ENCODE assay signal across 8 mouse cellular contexts in the genomic region with DNA sequence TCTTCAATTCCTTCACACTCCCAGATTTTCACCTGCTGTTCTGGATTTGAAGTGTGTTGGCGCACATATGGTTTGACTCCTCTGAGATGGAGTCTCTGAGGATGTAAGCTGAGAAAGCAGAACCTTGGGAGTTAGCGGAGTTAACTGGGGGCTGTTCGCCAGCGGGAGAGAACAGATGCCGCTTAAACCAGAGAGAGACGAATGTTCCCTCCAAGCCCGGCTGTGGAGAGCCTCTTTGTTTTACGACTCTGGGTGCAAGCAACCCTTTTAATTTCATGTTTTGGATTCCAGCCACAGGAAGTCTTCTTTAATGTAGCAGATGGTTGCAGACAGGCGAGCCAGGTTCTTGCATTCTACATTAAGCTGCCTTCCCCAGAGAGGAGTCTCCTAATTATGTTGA. TPM values are rescaled to one million over a fixed set of nuclear protein-coding genes. Genes with fewer than 3 reads are reported as not detected.
A peak's percentile ranks its signal among the peaks of the same experiment; 100 is the strongest.
DNase-seq lines count a peak whose midpoint lies in the region; ATAC-seq lines count a peak whose summit lies in the region.

No protein-coding gene starts in this region.

- peak; percentile 39 for DNase-seq in gastrocnemius, postnatal 14 days
- DNase-seq in gastrocnemius, adult 8-10 months (ENCODE audit: low spot score in 2 of 2), result no peak
- peak; percentile 94 for DNase-seq in brain, adult 2 months (ENCODE audit: low read depth, low spot score)
- peak; percentile 61 to 72 for DNase-seq in kidney, postnatal 4 days
- peak; percentile 35 for DNase-seq in thymus, postnatal 4 days
- no peak for DNase-seq in natural killer cell, adult 2 months (ENCODE audit: low spot score in 2 of 2)

- peaks cover 35% of the 10 kb centered on the region for H3K4me1 ChIP-seq in forebrain, embryonic 12.5 days
- H3K4me1 ChIP-seq in midbrain, embryonic 12.5 days, result peaks cover 37% of the 10 kb centered on the region

- H3K4me2 ChIP-seq in forebrain, embryonic 12.5 days, result 0 out of 2 replicates have a peak overlapping the region, but pooled peaks have one; percentile 24
- no peak overlapping the region for H3K4me2 ChIP-seq in midbrain, embryonic 12.5 days (replicated peaks)

- ATAC-seq in forebrain, embryonic 12.5 days (ENCODE audit: low FRiP score), result no peak
- no peak for ATAC-seq in midbrain, embryonic 12.5 days (ENCODE audit: low FRiP score, low read depth)

- WGBS in forebrain, embryonic 12.5 days, result 21% methylated on average over 9 of the region's 9 CpGs
- 28% methylated on average over 9 of the region's 9 CpGs for WGBS in midbrain, embryonic 12.5 days

- H3K27ac ChIP-seq in forebrain, embryonic 12.5 days, result peak overlapping the region; percentile 67
- peak overlapping the region; percentile 22; the same call in 1 of the 2 replicates for H3K27ac ChIP-seq in midbrain, embryonic 12.5 days (replicated peaks)

- no peaks in the 10 kb centered on the region for H3K27me3 ChIP-seq in forebrain, embryonic 12.5 days
- peaks cover 7% of the 10 kb centered on the region; the same call in 1 of the 2 replicates for H3K27me3 ChIP-seq in midbrain, embryonic 12.5 days

- H3K4me3 ChIP-seq in forebrain, embryonic 12.5 days (replicated peaks), result no peak overlapping the region
- no peak overlapping the region for H3K4me3 ChIP-seq in midbrain, embryonic 12.5 days

- no peaks in the 10 kb centered on the region for H3K9me3 ChIP-seq in forebrain, embryonic 12.5 days
- no peaks in the 10 kb centered on the region for H3K9me3 ChIP-seq in midbrain, embryonic 12.5 days

- H3K9ac ChIP-seq in forebrain, embryonic 12.5 days, result no peak overlapping the region
- H3K9ac ChIP-seq in midbrain, embryonic 12.5 days (replicated peaks), result 0 out of 2 replicates have a peak overlapping the region, but pooled peaks have one; percentile 4

- H3K36me3 ChIP-seq in forebrain, embryonic 12.5 days (replicated peaks), result no peaks in the 10 kb centered on the region
- H3K36me3 ChIP-seq in midbrain, embryonic 12.5 days, result no peaks in the 10 kb centered on the region

- intact Hi-C loops in gastrocnemius, postnatal 14 days (cut with DNase I; ENCODE audit: low total_unique reads), result no loop called here

RNA-seq across cellular contexts. Expression of gene Smad5, which starts 4.4 kb away (rescaled TPM):
- 10 to 100 TPM; 21.5 to 24.5 TPM for total RNA-seq in gastrocnemius, postnatal 14 days (2021)
- total RNA-seq in gastrocnemius, adult 8-10 months (2022), result 10 to 100 TPM; 17.7 to 24.1 (median 20.7) TPM
- 46.3 and 51.0 TPM in 2 replicates for polyA plus RNA-seq in forebrain, embryonic 12.5 days (2016; fragmentation: Nextera tagmentation; extraction: Ambion mirVana)
- 38.3 and 39.2 TPM in 2 replicates for polyA plus RNA-seq in midbrain, embryonic 12.5 days (2016; fragmentation: Nextera tagmentation; extraction: Ambion mirVana)

RNA-seq across cellular contexts. Expression of gene Gm45623, which starts 55.2 kb away (rescaled TPM):
- not detected for total RNA-seq in gastrocnemius, postnatal 14 days (2021)
- total RNA-seq in gastrocnemius, adult 8-10 months (2022), result not detected
- 0.22 and 0.38 TPM in 2 replicates for polyA plus RNA-seq in forebrain, embryonic 12.5 days (2016; fragmentation: Nextera tagmentation; extraction: Ambion mirVana)
- polyA plus RNA-seq in midbrain, embryonic 12.5 days (2016; fragmentation: Nextera tagmentation; extraction: Ambion mirVana), result 0.16 and 0.32 TPM in 2 replicates

Comparison
In these comparisons a context has a peak if more than half of its experiments do, and no peak if none do; other contexts are left out.
1. DNase-seq: peak in gastrocnemius, postnatal 14 days (single experiment), brain, adult 2 months (single experiment), kidney, postnatal 4 days (2 of 2) and thymus, postnatal 4 days (single experiment); none in gastrocnemius, adult 8-10 months (0 of 2) and natural killer cell, adult 2 months (0 of 2).